Comparison of ENCODE assay signal across 9 mouse cellular contexts in the genomic region with DNA sequence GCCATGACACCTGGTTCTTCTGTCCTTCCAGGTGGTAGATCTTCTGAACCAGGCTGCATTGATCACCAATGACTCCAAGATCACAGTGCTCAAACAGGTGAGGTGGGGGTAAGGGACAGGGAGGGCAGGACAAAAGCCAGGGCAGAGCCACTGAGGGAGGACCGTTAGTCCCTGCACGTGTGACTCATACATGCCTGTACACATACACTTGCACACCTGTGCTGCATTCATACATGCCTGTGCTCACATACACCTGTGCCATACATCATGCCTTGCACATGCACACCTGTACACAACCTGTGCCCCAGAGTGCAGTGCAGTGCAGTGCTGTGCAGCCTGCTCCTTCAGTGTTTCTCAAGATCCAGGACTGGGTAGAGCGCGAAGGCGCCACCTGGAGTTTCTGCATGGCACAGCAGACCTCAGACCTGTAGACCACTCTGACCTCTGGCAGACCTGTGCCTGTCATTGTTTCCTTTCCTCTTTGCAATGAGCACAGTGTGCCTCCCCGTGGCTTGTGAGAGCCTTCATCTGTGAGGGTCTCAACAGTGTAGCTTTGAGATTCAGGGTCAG. TPM values are rescaled to one million over a fixed set of nuclear protein-coding genes. Genes with fewer than 3 reads are reported as not detected.
A peak's percentile ranks its signal among the peaks of the same experiment; 100 is the strongest.
DNase-seq lines count a peak whose midpoint lies in the region; TF ChIP-seq lines count a peak whose summit lies in the region.
"Had no signal": no experiment of that assay in that cellular context is flagged by ENCODE, and none has a peak within 500 bp of the region (broad histone marks: within the 10 kb centered on the region; RNA-seq: fewer than 3 reads in every experiment).

No protein-coding gene starts in this region.

- TF ChIP-seq CTCF in heart, adult 2 months (IDR thresholded peaks at IDR 0.05): peak; percentile 82

- H3K79me2 ChIP-seq in heart, adult 2 months (replicated peaks; ENCODE audit: control insufficient read depth, insufficient read depth, low read length): peaks cover 3% of the 10 kb centered on the region

- peaks cover 2% of the 10 kb centered on the region; the same call in 1 of the 2 replicates for H3K4me1 ChIP-seq in heart, adult 2 months (ENCODE audit: control insufficient read depth, insufficient read depth, low read length)

- no peak overlapping the region for H3K9ac ChIP-seq in heart, adult 2 months (ENCODE audit: low read depth, low read length)

- H3K4me3 ChIP-seq in heart, adult 2 months: no peak overlapping the region

- H3K27ac ChIP-seq in heart, adult 2 months: no peak overlapping the region

- intact Hi-C loops in heart, adult 2 months (cut with DNase I): no loop called here

- H3K36me3 ChIP-seq in heart, adult 2 months (ENCODE audit: control insufficient read depth, insufficient read depth, low read length): no peaks in the 10 kb centered on the region
- peaks cover 3% of the 10 kb centered on the region for H3K36me3 ChIP-seq in splenic B cell, adult 2 months (ENCODE audit: control insufficient read depth, insufficient read depth, low read length, poor library complexity, severe bottlenecking)

- 69% methylated on average over 6 of the region's 6 CpGs for WGBS in heart, adult 2 months

- TF ChIP-seq EP300 in heart, adult 2 months (IDR thresholded peaks at IDR 0.05; ENCODE audit: insufficient read depth, low read depth, low read length): 0 out of 2 replicates have a peak, but pooled peaks have one; percentile 20

- H3K27me3 ChIP-seq in heart, adult 2 months (ENCODE audit: control insufficient read depth, insufficient read depth, low read length): no peaks in the 10 kb centered on the region
- no peaks in the 10 kb centered on the region for H3K27me3 ChIP-seq in splenic B cell, adult 2 months (ENCODE audit: control insufficient read depth, insufficient read depth, low read length, poor library complexity, severe bottlenecking)

- no peak for TF ChIP-seq POLR2A in heart, adult 2 months (IDR thresholded peaks at IDR 0.05; ENCODE audit: insufficient read depth, low read depth, low read length)

- DNase-seq in right cerebral cortex, postnatal 14 days: peak; percentile 50
- no peak for DNase-seq in right cerebral cortex, adult 18-20 months
- DNase-seq in adipocyte (ENCODE audit: low spot score): peak; percentile 36
- peak; percentile 40 to 69 for DNase-seq in heart, adult 2 months
- DNase-seq in kidney, adult 18-20 months: peak; percentile 64
- DNase-seq in lung, postnatal 36 days: peak; percentile 78
- peak; percentile 77 for DNase-seq in splenic B cell, adult 2 months (ENCODE audit: low read depth, low spot score)
- DNase-seq in right cerebral cortex, adult 2 months (ENCODE audit: low spot score in 2 of 2): no peak

RNA-seq across cellular contexts. Expression of gene Sympk, which starts 5.0 kb away (rescaled TPM):
- 10 to 100 TPM; 93.2 to 99.4 TPM for total RNA-seq in heart, adult 2 months (2021)
- 54.9 and 61.3 TPM in 2 replicates for polyA plus RNA-seq in heart, adult 2 months (2012; rRNA removed)

RNA-seq across cellular contexts. Expression of gene Foxa3, which starts 5.8 kb away (rescaled TPM):
- not detected for total RNA-seq in heart, adult 2 months (2021)
- 0.06 TPM in 1 of 2 replicates, not detected in the other for polyA plus RNA-seq in heart, adult 2 months (2012; rRNA removed)

RNA-seq across cellular contexts. Expression of gene Rsph6a, which starts 25.3 kb away (rescaled TPM):
- not detected for total RNA-seq in heart, adult 2 months (2021)
- 0.06 TPM in 1 of 2 replicates, not detected in the other for polyA plus RNA-seq in heart, adult 2 months (2012; rRNA removed)
- polyA plus RNA-seq: heart, embryonic 16.5 days had no signal

RNA-seq across cellular contexts. Expression of gene Irf2bp1, which starts 25.3 kb away (rescaled TPM):
- total RNA-seq in heart, adult 2 months (2021): 10 to 100 TPM; 22.5 to 24.5 TPM
- 12.7 and 15.1 TPM in 2 replicates for polyA plus RNA-seq in heart, adult 2 months (2012; rRNA removed)

RNA-seq across cellular contexts. Expression of gene Mypop, which starts 38.1 kb away (rescaled TPM):
- total RNA-seq in heart, adult 2 months (2021): 1 to 10 TPM; 3.5 to 3.9 TPM
- 3.4 and 4.0 TPM in 2 replicates for polyA plus RNA-seq in heart, adult 2 months (2012; rRNA removed)

Comparison
In these comparisons a context has a peak if more than half of its experiments do, and no peak if none do; other contexts are left out.
1. DNase-seq: peak in right cerebral cortex, postnatal 14 days (single experiment), adipocyte (single experiment), heart, adult 2 months (2 of 2), kidney, adult 18-20 months (single experiment), lung, postnatal 36 days (single experiment) and splenic B cell, adult 2 months (single experiment); none in right cerebral cortex, adult 18-20 months (single experiment) and right cerebral cortex, adult 2 months (0 of 2).